Mouse (Mus musculus) lung, postnatal 25 days (tissue): ENCODE data around the gene Arhgap21.
"Not testable (repeated sequence)": the region's sequence is repeated elsewhere in the genome, so short reads cannot be mapped to it uniquely, and the experiment has no call there.

Experiments used
- DNase-seq: peaks from one replicate; pipeline ENCODE4 v3.0.0; 2022; ENCODE audit warnings: low spot score

Arhgap21 gene

DNA sequence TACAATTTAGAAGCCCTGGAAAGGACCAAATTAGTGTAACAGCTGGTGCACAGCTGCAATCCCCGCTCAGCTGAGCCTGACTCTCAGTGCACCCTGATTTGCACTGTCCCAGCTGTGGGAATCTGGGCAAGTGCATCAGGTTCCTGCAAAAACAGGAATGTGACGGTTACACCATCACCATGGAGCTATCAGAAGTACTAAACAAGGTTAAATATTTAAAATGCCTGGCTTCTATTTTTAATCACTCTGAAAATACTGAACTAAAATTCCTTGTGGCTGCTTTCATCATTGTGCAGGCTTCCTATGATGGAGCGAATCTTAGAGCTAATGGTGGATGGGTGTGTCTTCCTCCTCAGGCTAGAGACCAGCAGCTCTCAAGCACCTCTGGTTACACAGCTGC lies 29.3 kb downstream of the Arhgap21 start:
- DNase-seq, result peak; percentile 49

DNA sequence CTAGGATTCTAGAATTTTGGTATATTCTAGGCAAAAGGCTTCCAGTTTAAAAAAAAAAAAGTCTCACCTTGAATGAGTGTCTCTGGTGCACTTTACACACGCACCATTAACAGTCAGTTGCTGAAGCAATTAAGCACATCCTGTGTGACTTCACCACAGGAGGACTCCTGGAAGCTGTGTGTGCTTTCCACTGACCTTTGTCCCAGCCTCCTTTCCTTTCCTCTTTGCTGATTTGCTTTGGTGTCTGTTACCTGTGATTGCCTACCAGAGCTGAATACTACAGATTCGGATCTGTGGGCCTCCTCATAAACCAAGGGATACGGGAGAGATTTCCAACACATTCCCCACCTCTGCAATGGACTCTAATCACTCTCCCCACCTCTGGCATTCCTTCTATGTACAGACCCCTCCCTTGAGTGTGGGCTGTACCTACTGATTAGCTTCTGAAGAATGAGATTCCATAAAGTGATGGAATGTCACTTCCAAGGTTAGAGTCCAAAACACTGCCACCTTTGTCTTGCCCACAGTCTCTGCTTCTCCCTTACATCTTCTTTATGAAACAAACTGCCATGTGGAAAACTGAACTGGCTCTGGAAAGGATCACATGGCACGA lies 32.0 kb downstream of the Arhgap21 start:
- no peak for DNase-seq

DNA sequence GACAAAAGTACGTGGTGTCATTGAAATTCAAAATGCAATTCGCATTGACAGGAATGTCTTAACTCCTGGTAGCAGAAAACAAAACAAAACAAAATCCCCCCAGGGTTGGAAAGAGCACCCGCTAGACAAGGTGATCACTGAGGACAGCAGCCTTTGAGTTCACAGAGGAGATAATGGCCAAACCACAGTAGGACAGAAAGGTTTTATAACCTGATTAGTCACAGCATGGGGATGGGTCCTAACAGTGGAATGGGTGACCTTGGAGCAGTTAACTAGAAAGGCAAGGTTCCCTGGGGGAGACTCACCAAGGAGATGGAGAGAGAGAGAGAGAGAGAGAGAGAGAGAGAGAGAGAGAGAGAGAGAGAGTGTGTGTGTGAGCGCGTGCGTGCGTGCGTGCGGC lies 34.3 kb downstream of the Arhgap21 start:
- no peak for DNase-seq

DNA sequence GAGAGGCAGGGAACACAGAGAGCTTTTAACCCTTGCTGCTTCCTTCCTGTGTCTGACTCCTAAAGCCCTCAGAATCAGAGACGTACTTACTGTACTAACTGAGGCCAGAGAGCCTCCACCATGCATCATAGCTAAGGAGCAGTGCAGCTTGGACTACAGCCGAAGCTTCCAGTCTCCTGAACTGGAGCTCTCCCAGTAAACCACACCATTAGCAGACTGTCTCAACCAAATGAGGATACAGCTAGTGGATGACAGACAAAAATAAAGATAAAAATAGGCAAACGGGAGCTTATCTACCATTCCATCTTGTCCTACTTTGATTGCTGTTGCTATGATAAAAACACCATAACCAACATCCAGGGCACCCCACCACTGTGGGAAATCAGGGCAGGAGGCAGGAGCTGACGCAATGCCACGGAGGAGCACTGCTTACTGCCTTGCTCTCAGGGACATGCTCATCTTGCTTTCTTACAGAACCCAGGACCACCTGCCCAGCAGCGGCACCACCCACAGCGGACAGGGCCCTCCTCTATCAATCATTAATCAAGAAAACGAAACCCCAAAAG lies 35.9 kb downstream of the Arhgap21 start:
- DNase-seq, result no peak

DNA sequence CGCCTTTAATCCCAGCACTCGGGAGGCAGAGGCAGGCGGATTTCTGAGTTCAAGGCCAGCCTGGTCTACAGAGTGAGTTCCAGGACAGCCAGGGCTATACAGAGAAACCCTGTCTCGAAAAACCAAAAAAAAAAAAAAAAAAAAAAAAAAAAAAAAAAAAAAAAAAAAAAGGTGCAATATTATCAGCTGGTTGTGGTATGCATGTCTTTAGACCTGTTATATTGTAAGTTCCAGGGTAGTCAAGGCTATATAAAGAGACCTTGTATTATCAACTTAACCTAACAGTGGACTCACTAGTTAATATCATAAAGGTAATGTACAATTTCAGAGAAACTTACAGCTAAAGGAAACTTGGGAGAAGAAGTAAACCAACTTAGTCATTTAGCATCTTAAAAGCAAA lies 36.9 kb downstream of the Arhgap21 start:
- DNase-seq, result not testable (repeated sequence)

DNA sequence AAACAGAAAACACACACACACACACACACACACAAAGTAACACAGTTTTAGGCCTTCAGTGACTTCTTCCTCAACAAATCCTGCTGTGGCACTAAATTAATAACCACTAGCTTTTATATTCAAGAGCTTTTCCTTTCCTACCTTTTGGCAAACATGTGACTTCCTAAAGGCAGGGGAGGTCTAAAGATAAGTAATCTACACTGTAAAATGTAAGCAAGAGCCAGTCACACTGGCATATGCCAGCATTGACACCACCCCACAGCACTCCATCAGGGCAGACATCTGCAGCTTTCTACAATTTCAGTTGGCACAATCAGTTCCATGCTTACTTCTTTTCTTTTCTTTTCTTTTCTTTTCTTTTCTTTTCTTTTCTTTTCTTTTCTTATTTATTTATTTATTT lies 40.2 kb downstream of the Arhgap21 start:
- DNase-seq, result no peak

DNA sequence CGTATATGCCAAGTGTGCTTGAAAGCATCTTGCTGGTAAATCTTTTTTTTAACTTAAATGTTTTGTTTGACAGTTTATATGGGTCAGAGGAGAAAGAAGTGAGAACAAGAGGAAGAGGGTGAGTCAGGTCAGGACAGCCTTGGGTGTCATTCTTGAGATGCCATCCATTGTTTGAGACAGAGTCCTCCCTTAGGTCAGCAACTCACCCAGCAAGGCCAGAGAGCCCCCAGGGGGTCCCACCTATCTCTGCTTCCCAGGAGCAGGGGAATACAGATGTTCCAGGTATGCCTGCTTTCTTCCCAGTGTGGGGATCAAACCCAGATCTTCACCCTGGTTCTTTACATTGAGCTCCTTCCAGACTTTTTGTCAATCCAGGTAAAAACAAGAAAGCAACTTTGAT lies 43.7 kb downstream of the Arhgap21 start:
- DNase-seq, result no peak

DNA sequence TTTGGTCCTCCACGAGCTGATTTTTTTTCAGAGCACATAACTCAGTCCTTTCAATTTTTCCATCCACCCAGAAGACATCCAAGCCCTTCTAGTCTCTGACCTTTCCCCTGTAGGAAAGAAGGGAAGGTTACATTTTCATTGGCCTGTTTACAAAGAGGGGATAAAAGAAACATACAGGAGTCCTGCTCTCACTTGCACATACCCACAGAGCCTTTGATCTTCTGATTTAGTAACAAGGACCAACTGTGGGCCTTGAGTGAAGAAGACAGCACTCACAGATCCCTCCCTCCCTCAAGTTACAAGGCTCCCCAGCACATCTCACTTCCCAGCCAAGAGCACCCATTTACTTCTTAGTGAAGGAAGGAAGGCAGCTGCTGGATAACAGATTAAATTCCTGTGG lies 46.3 kb downstream of the Arhgap21 start:
- DNase-seq, result no peak

DNA sequence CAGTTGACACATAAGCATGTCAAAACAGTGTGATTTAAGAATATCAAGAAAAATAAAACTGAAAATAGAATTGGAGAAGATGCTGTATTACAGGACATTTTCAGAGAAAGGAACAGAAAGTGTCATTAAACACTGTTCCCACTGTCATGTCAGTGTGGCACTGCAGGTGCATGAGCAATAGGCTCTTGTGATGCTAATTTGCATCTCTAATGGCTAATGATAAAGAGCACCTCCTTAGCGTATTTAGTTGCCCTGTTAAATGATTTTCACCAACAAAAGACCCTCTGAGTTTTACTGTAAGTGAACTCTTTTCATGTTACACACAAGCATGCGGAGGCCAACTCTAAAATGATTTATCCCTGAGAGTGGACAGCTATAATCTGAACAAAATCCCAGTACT lies 47.1 kb downstream of the Arhgap21 start:
- DNase-seq, result no peak

DNA sequence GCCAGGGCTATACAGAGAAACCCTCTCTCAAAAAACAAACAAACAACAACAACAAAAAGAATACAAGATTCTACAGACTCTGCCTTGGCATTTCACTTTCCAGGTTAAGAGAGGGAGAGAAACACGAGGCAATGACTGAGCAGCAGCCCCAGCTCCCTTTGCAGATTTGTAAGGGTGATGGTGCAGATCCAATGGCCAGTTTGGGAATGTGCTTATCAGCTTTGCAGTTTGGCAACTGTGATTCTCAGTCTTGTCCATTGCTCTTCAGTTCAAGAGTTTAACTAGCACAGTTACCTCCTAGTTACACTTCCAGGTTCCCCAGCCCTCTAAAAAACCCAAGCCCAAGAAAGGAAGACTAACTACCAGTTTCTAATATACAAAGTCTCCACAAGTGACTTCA lies 47.7 kb downstream of the Arhgap21 start:
- DNase-seq, result no peak

DNA sequence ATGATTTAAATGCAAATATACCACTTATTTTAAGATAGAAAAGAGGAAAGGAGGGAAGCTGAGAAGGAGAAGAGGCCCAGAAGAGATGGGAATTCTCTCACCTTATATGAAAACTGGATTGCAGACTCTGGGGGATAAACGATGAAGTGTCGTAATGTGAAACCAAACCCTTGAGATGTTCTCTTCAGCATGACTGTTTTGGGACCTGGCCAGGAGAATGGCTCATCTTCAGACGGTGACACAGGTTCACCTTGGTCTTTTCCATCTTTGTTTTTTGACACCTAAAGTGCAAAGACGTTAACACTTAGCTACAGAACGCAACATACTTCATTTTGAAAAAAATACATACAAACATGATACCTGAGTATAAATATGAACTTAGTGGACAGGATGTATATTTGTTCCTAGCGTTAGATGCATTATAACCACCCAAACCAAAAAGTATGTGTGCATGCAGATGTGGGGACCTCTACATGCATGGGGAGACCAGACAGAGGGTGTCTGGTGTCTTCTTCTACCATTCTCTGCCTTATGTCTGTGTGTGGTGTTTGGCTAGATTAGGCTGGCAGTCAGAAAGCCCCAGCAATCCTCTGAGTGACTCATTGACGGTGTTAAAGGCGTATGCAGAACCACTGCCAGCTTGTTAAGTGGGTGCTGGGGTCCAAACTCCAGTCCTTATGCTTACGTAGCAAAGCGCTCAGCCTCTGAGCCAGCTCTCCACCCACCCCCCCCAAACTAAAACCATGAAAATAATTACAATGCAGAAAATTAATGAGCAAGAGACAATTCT lies 54.0 kb downstream of the Arhgap21 start:
- no peak for DNase-seq

DNA sequence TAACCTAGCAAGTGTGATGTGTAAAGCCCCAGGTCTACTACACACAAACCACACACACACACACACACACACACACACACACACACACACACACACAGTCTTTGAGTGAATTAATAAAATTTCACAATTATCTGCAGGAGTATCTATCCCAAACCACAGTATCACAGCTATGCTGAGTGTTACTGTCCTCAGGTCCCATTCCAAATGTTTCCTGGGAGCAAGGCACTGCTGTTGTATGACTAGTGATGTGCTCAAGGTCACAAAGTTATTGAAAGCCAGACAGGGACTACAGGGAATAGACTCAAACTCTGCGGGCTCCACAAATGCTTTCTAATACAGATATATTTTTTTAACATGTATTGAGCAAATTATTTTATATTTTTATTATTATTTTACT lies 55.7 kb downstream of the Arhgap21 start:
- no peak for DNase-seq

DNA sequence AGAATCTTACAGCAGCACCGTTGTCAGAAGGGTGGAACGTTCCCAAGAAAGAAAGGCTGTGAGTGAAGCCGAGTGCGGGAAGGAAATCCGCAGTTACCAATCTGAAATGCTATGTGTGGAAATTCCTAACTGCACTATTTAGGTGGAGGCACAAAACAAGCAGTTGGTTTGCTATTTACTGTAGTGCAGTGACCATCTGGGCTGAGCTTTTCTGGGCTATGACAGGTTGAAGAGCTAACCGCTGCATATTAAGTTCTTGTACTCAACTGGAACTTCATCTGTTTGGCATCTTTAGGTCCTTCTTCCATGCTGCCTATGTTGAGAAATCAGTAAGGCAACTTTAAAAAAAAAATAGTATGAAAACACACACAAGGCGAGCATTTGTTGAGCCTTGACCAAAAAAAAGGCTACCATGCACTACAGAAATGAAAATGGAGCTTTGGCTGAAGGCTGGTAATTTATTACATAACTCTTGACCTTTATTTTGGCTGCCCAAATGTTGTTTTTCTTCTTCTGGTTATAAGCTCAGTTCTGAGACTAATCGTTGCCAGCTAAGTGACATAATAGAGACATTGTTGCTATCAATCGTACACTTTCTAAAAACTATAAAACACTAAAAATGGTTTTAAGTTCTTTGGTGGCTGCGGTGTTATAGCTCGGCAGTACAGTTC lies 56.2 kb downstream of the Arhgap21 start:
- DNase-seq, result peak; percentile 34

DNA sequence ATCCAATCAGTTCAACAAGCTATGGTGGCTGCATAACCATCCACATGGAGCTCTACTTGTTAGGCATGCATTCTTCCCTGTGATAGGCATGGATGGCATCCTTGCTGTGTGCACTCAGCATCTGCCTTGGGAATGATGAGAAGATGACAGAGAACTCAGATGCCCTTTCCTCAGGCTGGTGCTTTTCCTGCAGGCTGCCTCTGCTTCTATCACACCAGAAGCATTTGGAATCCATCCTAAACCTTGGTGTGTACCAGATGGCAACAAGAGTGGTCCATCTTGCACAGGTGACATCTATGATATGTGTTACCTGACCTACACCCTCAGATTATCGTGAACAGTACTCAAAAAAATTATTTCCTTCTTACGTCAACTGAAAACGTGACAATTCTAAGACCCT lies 58.2 kb downstream of the Arhgap21 start:
- no peak for DNase-seq

DNA sequence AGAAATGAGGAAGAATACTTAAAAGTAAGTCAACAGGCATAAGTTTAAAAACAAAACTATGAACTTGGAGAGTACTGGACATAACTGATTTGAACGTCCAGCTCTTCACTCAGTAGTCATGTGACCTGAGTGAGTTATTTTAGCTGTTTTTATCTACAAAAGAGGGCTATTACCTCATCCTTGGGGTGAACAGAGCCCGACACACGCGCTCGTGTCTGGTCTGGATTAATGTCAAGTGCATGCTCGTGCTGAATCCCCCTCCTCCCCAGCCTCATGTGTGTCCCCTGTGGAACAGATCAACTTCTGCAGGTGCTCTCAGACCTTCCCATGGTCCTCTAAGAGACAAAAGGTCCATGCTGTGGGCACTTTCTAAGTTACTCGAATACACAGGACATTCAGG lies 59.3 kb downstream of the Arhgap21 start:
- DNase-seq, result no peak

DNA sequence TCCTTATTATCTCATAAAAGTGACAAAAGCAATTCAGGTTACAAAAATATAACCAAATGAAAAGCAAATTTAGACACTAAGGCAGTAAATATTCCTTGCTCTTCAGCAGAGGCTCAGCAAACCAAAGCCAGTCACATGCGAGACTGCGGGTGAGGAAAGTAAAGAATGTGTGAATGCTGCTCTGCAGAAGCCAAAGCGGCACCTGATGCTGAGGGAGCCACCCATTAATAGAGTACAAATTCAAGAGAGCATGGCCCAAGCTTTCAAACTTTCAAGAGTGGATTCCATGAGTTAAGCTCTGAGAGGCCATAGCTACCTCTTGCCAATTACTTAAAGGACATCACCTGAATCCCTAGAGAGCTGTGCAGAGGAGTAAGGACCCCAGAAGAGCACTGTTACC lies 61.4 kb downstream of the Arhgap21 start:
- DNase-seq, result no peak

DNA sequence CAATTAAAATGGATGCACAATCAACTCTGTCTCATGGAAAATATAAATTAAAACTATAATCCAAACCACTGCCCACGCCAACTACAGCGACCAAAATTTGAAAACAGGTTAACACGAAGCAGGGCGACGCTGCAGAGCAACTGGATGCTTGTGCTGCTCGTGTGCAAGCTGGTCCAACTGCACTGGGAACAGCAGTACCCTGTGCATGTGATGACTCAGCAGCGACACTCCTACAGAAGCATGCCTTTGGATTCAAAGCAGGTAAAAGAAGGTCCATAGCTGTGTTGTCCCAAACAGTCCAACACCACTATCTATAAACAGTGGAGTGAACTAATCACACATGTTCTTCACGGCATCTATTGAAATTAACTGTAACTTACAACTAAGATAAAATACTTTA lies 63.3 kb downstream of the Arhgap21 start:
- DNase-seq, result no peak

DNA sequence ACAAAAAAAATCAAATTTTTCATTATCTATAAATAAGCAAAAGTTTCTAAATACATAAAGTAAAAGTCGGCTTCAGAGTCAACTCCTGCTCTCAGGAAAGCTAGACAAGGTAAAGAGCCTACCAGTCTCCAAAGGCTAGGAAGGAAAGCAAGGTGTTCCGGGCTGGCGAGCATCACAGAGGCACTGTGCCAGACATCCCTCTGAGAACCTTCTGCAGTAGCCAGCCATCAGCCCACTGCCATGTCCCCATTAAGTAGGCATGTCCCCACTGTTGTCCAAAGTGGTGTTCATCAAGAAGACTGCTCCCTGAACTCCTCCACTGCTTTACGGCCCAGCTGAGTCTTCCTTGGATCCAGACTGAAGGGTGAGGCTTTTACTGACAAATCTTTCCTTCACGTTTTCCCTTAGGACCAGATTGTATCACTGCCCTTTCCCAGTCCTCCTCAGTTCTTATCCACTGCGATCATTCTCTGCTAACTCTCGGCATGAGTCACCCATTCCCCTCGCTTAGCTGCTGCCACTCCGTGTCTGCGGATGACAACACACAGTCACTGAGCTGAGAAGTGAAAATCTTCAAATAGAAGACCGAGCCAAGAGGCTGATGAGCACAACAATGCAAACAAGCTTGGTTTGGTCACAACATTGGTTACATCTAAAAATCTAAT lies 65.6 kb downstream of the Arhgap21 start:
- DNase-seq, result no peak

DNA sequence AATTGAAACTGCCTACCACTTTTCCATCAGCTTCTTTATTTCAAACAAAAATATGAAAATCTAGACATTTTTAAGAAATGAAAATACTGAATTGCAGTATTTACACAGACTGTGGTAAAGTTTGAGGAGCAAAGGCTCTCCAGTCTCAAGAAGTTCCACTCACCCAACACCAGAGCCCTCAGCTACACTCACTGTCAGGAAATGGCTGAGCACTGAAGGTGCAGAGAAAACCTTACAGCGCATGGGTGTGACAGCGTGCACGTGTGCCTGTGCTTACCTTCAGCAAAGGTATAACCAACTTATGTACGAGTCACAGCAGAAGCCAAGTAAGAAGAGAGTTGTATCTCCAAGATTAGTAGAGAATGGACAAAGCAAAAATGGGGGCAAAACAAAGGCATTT lies 66.8 kb downstream of the Arhgap21 start:
- DNase-seq, result no peak

DNA sequence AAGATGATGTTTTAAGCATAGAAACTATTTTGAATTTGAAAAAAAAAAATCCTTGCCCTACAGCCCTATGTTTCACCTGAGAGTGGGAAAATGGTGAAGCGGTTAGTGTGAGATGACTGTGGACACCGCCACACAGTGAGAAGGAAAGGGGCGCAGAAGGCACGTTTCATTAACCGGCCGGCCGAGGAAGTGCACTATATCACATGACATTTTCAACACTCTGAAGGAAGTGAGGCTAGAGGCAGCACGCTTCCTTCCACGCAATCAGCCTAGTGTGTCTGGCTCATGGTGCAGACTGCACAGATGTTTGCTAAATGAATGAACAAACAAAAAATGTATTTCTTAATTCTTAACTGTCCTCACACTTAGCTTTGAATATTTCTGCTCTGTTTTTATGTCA lies 69.4 kb downstream of the Arhgap21 start:
- DNase-seq, result peak; percentile 18

DNA sequence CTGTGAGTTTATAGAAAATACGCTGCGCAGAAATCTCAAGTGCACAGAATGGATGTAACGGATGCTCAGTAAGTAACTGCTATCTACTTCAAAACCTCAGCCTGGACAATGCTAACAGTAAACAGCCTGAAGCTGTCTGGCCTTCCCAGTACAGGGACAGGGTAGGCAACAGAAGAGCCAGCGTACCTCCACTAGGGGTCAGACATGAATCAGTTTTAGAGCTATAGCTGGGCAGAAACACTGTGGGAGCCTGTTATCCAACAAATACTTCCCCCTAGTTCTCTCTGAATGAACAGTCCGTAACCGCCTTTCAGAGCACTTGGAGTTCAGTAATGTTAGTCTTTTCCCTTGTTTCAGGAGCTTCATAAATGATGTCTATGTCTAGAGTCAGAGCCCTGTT lies 70.0 kb downstream of the Arhgap21 start:
- DNase-seq, result peak; percentile 85

DNA sequence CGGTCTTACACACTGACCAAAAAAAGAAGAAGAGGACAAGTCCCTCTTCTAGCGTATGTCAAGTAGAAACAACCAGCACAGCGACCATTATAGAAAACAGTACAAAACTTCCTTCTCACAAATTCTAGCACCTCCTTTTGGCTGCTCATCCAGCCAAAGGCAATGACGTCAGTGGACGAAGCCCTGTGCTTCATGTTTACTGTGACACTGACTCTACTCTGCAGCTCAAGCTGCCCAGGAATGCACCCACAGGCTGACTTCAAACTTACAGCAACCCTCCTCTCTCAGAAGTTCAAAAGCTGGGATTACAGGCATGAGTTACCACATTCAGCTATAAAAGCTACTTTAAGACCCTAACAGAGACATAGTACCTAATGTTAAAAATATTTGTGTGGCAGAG lies 72.2 kb downstream of the Arhgap21 start:
- DNase-seq, result no peak
